Mouse (Mus musculus) liver, embryonic 14.5 days (tissue): ENCODE data around the gene Plcb1.

Experiments used
- CTCF ChIP-seq: IDR thresholded peaks from 2 replicates; pipeline ENCODE4 v1.5.1; 2016; ENCODE audit warnings: antibody characterized with exemption, low read depth, control low read depth
- EP300 ChIP-seq: IDR thresholded peaks from 2 replicates; pipeline ENCODE4 v1.6.1; 2016; ENCODE audit warnings: antibody characterized with exemption, low read depth

GRCm38 (mm10) chr2:135409418-135410097, 623.7 kb downstream of the Plcb1 start:
- TF ChIP-seq CTCF = no peak
- TF ChIP-seq EP300 = no peak
